Mouse (Mus musculus): ENCODE data around the gene Rnf149. TPM values are rescaled to one million over a fixed set of nuclear protein-coding genes. Genes with fewer than 3 reads are reported as not detected.

Rnf149 gene
- not detected in 2 replicates for polyA plus RNA-seq (2012; ENCODE audit: insufficient read depth, insufficient read length, low replicate concordance, missing spikeins)

GRCm38 (mm10) chr1:39577253-39577705, at the start of gene Rnf149:
TSS of gene Rnf149 (minus strand) at chr1:39577405.
- Histone ChIP-seq H3K4me1 (ENCODE audit: control insufficient read depth, insufficient read depth, low read length) (peaks cover 4% of the 10 kb centered on the region; the same call in 1 of the 2 replicates), H3K27ac (ENCODE audit: insufficient read depth, low read depth, low read length) (peak within 1 kb of the TSS; percentile 86), H3K4me3 (ENCODE audit: insufficient read depth, low read depth, low read length) (peak within 1 kb of the TSS; percentile 85)
- under 1% methylated on average over 49 of the region's 49 CpGs for WGBS
- peak; percentile 96 for TF ChIP-seq POLR2A (IDR thresholded peaks at IDR 0.05; ENCODE audit: insufficient read depth, low read depth, low read length)
- TF ChIP-seq CTCF (IDR thresholded peaks at IDR 0.05; ENCODE audit: insufficient read depth, low read depth, low read length), result no peak

GRCm38 (mm10) chr1:39625491-39625890, 48.3 kb upstream of the Rnf149 start:
- Histone ChIP-seq H3K4me3 (ENCODE audit: insufficient read depth, low read depth, low read length) (no peak overlapping the region), H3K27ac (ENCODE audit: insufficient read depth, low read depth, low read length) (no peak overlapping the region), H3K4me1 (ENCODE audit: control insufficient read depth, insufficient read depth, low read length) (no peaks in the 10 kb centered on the region)
- TF ChIP-seq CTCF (IDR thresholded peaks at IDR 0.05; ENCODE audit: insufficient read depth, low read depth, low read length) (no peak), POLR2A (IDR thresholded peaks at IDR 0.05; ENCODE audit: insufficient read depth, low read depth, low read length) (no peak)
- 74% methylated on average over 3 of the region's 3 CpGs for WGBS

GRCm38 (mm10) chr1:39623729-39624128, 46.5 kb upstream of the Rnf149 start:
- Histone ChIP-seq H3K27ac (ENCODE audit: insufficient read depth, low read depth, low read length) (no peak overlapping the region), H3K4me3 (ENCODE audit: insufficient read depth, low read depth, low read length) (no peak overlapping the region), H3K4me1 (ENCODE audit: control insufficient read depth, insufficient read depth, low read length) (no peaks in the 10 kb centered on the region)
- no peak for TF ChIP-seq POLR2A (IDR thresholded peaks at IDR 0.05; ENCODE audit: insufficient read depth, low read depth, low read length)
- TF ChIP-seq CTCF (IDR thresholded peaks at IDR 0.05; ENCODE audit: insufficient read depth, low read depth, low read length), result no peak
- WGBS, result 75% methylated on average over 1 of the region's 1 CpGs

GRCm38 (mm10) chr1:39623106-39623505, 45.9 kb upstream of the Rnf149 start:
- H3K4me3 ChIP-seq (ENCODE audit: insufficient read depth, low read depth, low read length), result no peak overlapping the region
- H3K27ac ChIP-seq (ENCODE audit: insufficient read depth, low read depth, low read length), result no peak overlapping the region
- WGBS, result 93% methylated on average over 5 of the region's 5 CpGs
- TF ChIP-seq POLR2A (IDR thresholded peaks at IDR 0.05; ENCODE audit: insufficient read depth, low read depth, low read length) (no peak), CTCF (IDR thresholded peaks at IDR 0.05; ENCODE audit: insufficient read depth, low read depth, low read length) (no peak)
- no peaks in the 10 kb centered on the region for H3K4me1 ChIP-seq (ENCODE audit: control insufficient read depth, insufficient read depth, low read length)

GRCm38 (mm10) chr1:39618524-39618923, 41.3 kb upstream of the Rnf149 start:
- WGBS, result 36% methylated on average over 8 of the region's 8 CpGs
- Histone ChIP-seq H3K4me1 (ENCODE audit: control insufficient read depth, insufficient read depth, low read length) (no peaks in the 10 kb centered on the region), H3K27ac (ENCODE audit: insufficient read depth, low read depth, low read length) (no peak overlapping the region), H3K4me3 (ENCODE audit: insufficient read depth, low read depth, low read length) (no peak overlapping the region)
- no peak for TF ChIP-seq CTCF (IDR thresholded peaks at IDR 0.05; ENCODE audit: insufficient read depth, low read depth, low read length)
- TF ChIP-seq POLR2A (IDR thresholded peaks at IDR 0.05; ENCODE audit: insufficient read depth, low read depth, low read length), result no peak

- no peak overlapping the region for H3K27ac ChIP-seq (ENCODE audit: insufficient read depth, low read depth, low read length)
- 83% methylated on average over 6 of the region's 6 CpGs for WGBS
These were observed 38.3 kb upstream of the Rnf149 start for GRCm38 (mm10) chr1:39615526-39615925.

GRCm38 (mm10) chr1:39614462-39615279, 37.5 kb upstream of the Rnf149 start:
- TF ChIP-seq POLR2A (IDR thresholded peaks at IDR 0.05; ENCODE audit: insufficient read depth, low read depth, low read length), result no peak
- no peaks in the 10 kb centered on the region for H3K4me1 ChIP-seq (ENCODE audit: control insufficient read depth, insufficient read depth, low read length)
- no peak overlapping the region for H3K27ac ChIP-seq (ENCODE audit: insufficient read depth, low read depth, low read length)
- no peak overlapping the region for H3K4me3 ChIP-seq (ENCODE audit: insufficient read depth, low read depth, low read length)
- WGBS, result 22% methylated on average over 11 of the region's 11 CpGs

More at GRCm38 (mm10) chr1:39615526-39615925, 38.3 kb upstream of the Rnf149 start:
- Histone ChIP-seq H3K4me1 (ENCODE audit: control insufficient read depth, insufficient read depth, low read length) (no peaks in the 10 kb centered on the region), H3K4me3 (ENCODE audit: insufficient read depth, low read depth, low read length) (no peak overlapping the region)
- TF ChIP-seq POLR2A (IDR thresholded peaks at IDR 0.05; ENCODE audit: insufficient read depth, low read depth, low read length) (no peak), CTCF (IDR thresholded peaks at IDR 0.05; ENCODE audit: insufficient read depth, low read depth, low read length) (no peak)

- no peak for TF ChIP-seq CTCF (IDR thresholded peaks at IDR 0.05; ENCODE audit: insufficient read depth, low read depth, low read length)
- no peak for TF ChIP-seq POLR2A (IDR thresholded peaks at IDR 0.05; ENCODE audit: insufficient read depth, low read depth, low read length)
- Histone ChIP-seq H3K4me3 (ENCODE audit: insufficient read depth, low read depth, low read length) (no peak overlapping the region), H3K4me1 (ENCODE audit: control insufficient read depth, insufficient read depth, low read length) (no peaks in the 10 kb centered on the region), H3K27ac (ENCODE audit: insufficient read depth, low read depth, low read length) (no peak overlapping the region)
- WGBS, result 97% methylated on average over 3 of the region's 3 CpGs
These were observed 35.9 kb upstream of the Rnf149 start for GRCm38 (mm10) chr1:39613061-39613460.

- WGBS, result 83% methylated on average over 5 of the region's 5 CpGs
- no peaks in the 10 kb centered on the region for H3K4me1 ChIP-seq (ENCODE audit: control insufficient read depth, insufficient read depth, low read length)
- TF ChIP-seq POLR2A (IDR thresholded peaks at IDR 0.05; ENCODE audit: insufficient read depth, low read depth, low read length), result no peak
- TF ChIP-seq CTCF (IDR thresholded peaks at IDR 0.05; ENCODE audit: insufficient read depth, low read depth, low read length), result no peak
- H3K4me3 ChIP-seq (ENCODE audit: insufficient read depth, low read depth, low read length), result no peak overlapping the region
- H3K27ac ChIP-seq (ENCODE audit: insufficient read depth, low read depth, low read length), result no peak overlapping the region
These were observed 35.3 kb upstream of the Rnf149 start for GRCm38 (mm10) chr1:39612491-39612890.
